Mouse (Mus musculus): ENCODE data around the gene Slco6c1.

Gene Slco6c1

GRCm38 (mm10) chr1:97128201-97128600 lies at the start of gene Slco6c1:
Slco6c1 (minus strand) TSS chr1:97128301.
- DNase-seq (ENCODE audit: low spot score) = no peak

GRCm38 (mm10) chr1:97038982-97039381 lies 89.1 kb downstream of the Slco6c1 start:
- no peak for DNase-seq (ENCODE audit: low spot score)

GRCm38 (mm10) chr1:97038548-97038947 lies 89.6 kb downstream of the Slco6c1 start:
- peak; percentile 9 for DNase-seq (ENCODE audit: low spot score)

GRCm38 (mm10) chr1:97037955-97038354 lies 90.1 kb downstream of the Slco6c1 start:
- no peak for DNase-seq (ENCODE audit: low spot score)

- DNase-seq (ENCODE audit: low spot score) = no peak
Measured at GRCm38 (mm10) chr1:97021388-97021787, 106.7 kb downstream of the Slco6c1 start.

GRCm38 (mm10) chr1:97019404-97019803 lies 108.7 kb downstream of the Slco6c1 start:
- no peak for DNase-seq (ENCODE audit: low spot score)

GRCm38 (mm10) chr1:97018978-97019377 lies 109.1 kb downstream of the Slco6c1 start:
- DNase-seq (ENCODE audit: low spot score) = peak; percentile 23

All from ovary, postnatal 14 days (tissue).